Mouse (Mus musculus) limb, embryonic 14.5 days (tissue): ENCODE data around the gene Ccndbp1. TPM values are rescaled to one million over a fixed set of nuclear protein-coding genes. Genes with fewer than 3 reads are reported as not detected.
A peak's percentile ranks its signal among the peaks of the same experiment; 100 is the strongest.

Experiments used
- ATAC-seq: fragments of 200-750 bp; cut with Nextera tagmentation; 2 replicates; pipeline ENCODE4 v1.8.0; 2017; ENCODE audit warnings: low read depth, moderate number of reproducible peaks, moderate TSS enrichment; ENCODE audit not compliant: low FRiP score
- DNase-seq: peaks from one replicate; pipeline ENCODE4 v3.0.0-alpha.2; 2015; ENCODE audit warnings: low spot score
- H3K27ac ChIP-seq: fragments of 300-500 bp; sonication (generic); replicated peaks from 2 replicates; pipeline ENCODE4 v1.5.1; 2014; ENCODE audit warnings: low read depth, mild to moderate bottlenecking, low read length, moderate library complexity, mixed read lengths
- H3K27me3 ChIP-seq: fragments of 300-500 bp; sonication (generic); 2 replicates; pipeline ENCODE4 v1.6.1; 2014; ENCODE audit warnings: low read length, mixed read lengths; ENCODE audit not compliant: control insufficient read depth, insufficient read depth
- H3K36me3 ChIP-seq: fragments of 300-500 bp; sonication (generic); 2 replicates; pipeline ENCODE4 v1.6.1; 2014; ENCODE audit warnings: mild to moderate bottlenecking, low read length, moderate library complexity, mixed read lengths; ENCODE audit not compliant: control insufficient read depth, insufficient read depth
- H3K4me1 ChIP-seq: fragments of 300-500 bp; sonication (generic); 2 replicates; pipeline ENCODE4 v1.6.1; 2014; ENCODE audit warnings: antibody characterized with exemption, low read length, mixed read lengths; ENCODE audit not compliant: control insufficient read depth, insufficient read depth
- H3K4me2 ChIP-seq: fragments of 300-500 bp; sonication (generic); replicated peaks from 2 replicates; pipeline ENCODE4 v1.6.1; 2014; ENCODE audit warnings: low read depth, mild to moderate bottlenecking, low read length, moderate library complexity; ENCODE audit not compliant: severe bottlenecking
- H3K4me3 ChIP-seq: fragments of 300-500 bp; sonication (generic); replicated peaks from 2 replicates; pipeline ENCODE4 v1.5.1; 2014; ENCODE audit warnings: low read length
- H3K9ac ChIP-seq: fragments of 300-500 bp; sonication (generic); 2 replicates; pipeline ENCODE4 v1.6.1; 2014; ENCODE audit warnings: mild to moderate bottlenecking, low read depth, low read length, moderate library complexity; ENCODE audit not compliant: severe bottlenecking
- H3K9me3 ChIP-seq: fragments of 300-500 bp; sonication (generic); 2 replicates; pipeline ENCODE4 v1.6.1; 2016; ENCODE audit warnings: low read length; ENCODE audit not compliant: control insufficient read depth
- POLR2A ChIP-seq: fragments of 200-500 bp; IDR thresholded peaks from 2 replicates; pipeline ENCODE4 v1.8.0; 2012; ENCODE audit warnings: inconsistent platforms, mild to moderate bottlenecking, moderate library complexity, borderline replicate concordance; ENCODE audit not compliant: insufficient read depth, insufficient read length; ENCODE audit errors: extremely low read depth
- WGBS: fragments of 180-500 bp; shearing (Covaris S2); extraction: QIAGEN DNeasy Blood & Tissue Kit; methylation state at CpG from one replicate; pipeline ENCODE4 v1.1.7; 2014; 5-methylcytosine and 5-hydroxymethylcytosine counted together
- polyA plus RNA-seq, 2 experiments: library from polyadenylated mRNA; depleted of rRNA in 1 of 2; stranded (reverse) in 1 of 2; unstranded in 1 of 2; fragments of >200 nt; fragmentation: Nextera tagmentation in 1 of 2; extraction: Ambion mirVana in 1 of 2; gene quantifications; 2 replicates each; pipeline versions ENCODE4 v1.2.1 to v1.2.3; 2012 to 2014

The Ccndbp1 gene
- polyA plus RNA-seq, 2 experiments: 39.9 to 40.7 TPM

- no peak for DNase-seq
- Histone ChIP-seq H3K9me3 (no peaks in the 10 kb centered on the region), H3K27me3 (no peaks in the 10 kb centered on the region; the same call in 1 of the 2 replicates), H3K4me2 (no peak overlapping the region; the same call in 1 of the 2 replicates), H3K36me3 (no peaks in the 10 kb centered on the region), H3K4me3 (no peak overlapping the region), H3K9ac (no peak overlapping the region), H3K4me1 (peaks cover 10% of the 10 kb centered on the region), H3K27ac (no peak overlapping the region)
- WGBS: 25% methylated on average over 5 of the region's 5 CpGs
- TF ChIP-seq POLR2A: no peak
- no peak for ATAC-seq
These were observed 35.2 kb upstream of the Ccndbp1 start for GRCm38 (mm10) chr2:120972964-120973363.

DNA sequence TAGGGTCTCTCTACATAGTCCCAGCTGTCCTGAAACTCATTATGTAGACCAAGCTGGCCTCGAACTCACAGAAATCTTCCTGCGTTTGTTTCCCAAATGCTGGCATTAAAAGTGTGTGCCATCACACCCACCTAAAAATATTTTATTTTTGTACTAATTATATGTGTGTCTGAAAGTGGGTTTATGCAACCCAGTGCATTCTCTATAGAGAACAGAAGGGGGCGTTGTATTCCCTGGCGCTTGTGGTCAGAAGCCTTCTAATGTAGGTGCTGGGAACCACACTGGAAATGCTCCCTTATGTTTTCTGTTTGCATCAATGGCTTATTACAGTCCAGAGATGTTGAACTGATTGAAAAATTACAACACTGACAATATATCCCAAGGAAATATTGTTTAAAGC lies 31.9 kb upstream of the Ccndbp1 start:
- no peak for ATAC-seq
- 0 out of 2 replicates have a peak overlapping the region, but pooled peaks have one; percentile 97 for H3K4me2 ChIP-seq
- H3K4me1 ChIP-seq: no peaks in the 10 kb centered on the region
- H3K36me3 ChIP-seq: no peaks in the 10 kb centered on the region
- no peak overlapping the region for H3K4me3 ChIP-seq
- DNase-seq: no peak
- no peak for TF ChIP-seq POLR2A
- no peaks in the 10 kb centered on the region for H3K9me3 ChIP-seq
- H3K9ac ChIP-seq: no peak overlapping the region
- 53% methylated on average over 4 of the region's 4 CpGs for WGBS
- H3K27ac ChIP-seq: no peak overlapping the region
- H3K27me3 ChIP-seq: no peaks in the 10 kb centered on the region; the same call in 1 of the 2 replicates

GRCm38 (mm10) chr2:120976990-120977925 lies 30.9 kb upstream of the Ccndbp1 start, which contains the start of gene Tmem62:
Gene Tmem62, plus strand, starts transcription at chr2:120977017.
- DNase-seq: peak; percentile 7

GRCm38 (mm10) chr2:120977926-120978692 lies 30.1 kb upstream of the Ccndbp1 start:
- TF ChIP-seq POLR2A: no peak

More at GRCm38 (mm10) chr2:120976990-120977925, 30.9 kb upstream of the Ccndbp1 start, which contains the start of gene Tmem62:
- peak within 1 kb of the TSS; percentile 77 for H3K9ac ChIP-seq
- ATAC-seq: peak; percentile 71
- no peaks in the 10 kb centered on the region for H3K9me3 ChIP-seq
- H3K27ac ChIP-seq: 0 out of 2 replicates have a peak within 1 kb of the TSS, but pooled peaks have one; percentile 38
- TF ChIP-seq POLR2A: no peak
- H3K4me1 ChIP-seq: no peaks in the 10 kb centered on the region
- 2% methylated on average over 33 of the region's 71 CpGs for WGBS
- H3K4me3 ChIP-seq: peak within 1 kb of the TSS; percentile 71
- H3K36me3 ChIP-seq: no peaks in the 10 kb centered on the region
- H3K27me3 ChIP-seq: no peaks in the 10 kb centered on the region; the same call in 1 of the 2 replicates
- H3K4me2 ChIP-seq: peak within 1 kb of the TSS; percentile 97

DNA sequence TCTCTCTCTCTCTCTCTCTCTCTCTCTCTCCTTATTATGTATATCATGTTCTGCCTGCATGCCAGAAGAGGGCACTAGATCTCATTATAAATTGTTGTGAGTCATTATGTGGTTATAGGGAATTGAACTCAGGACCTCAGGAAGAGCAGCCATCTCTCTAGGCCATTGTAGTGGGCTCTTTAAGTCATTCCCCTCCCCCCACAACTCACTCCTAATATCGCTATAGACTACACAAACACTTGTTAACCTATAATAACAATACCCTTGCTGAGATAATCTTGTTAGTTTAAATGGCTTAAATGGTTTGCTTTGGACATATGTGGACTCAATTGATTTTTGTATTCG lies 29.5 kb upstream of the Ccndbp1 start:
- no peak overlapping the region for H3K9ac ChIP-seq
- no peak for TF ChIP-seq POLR2A
- no peaks in the 10 kb centered on the region for H3K9me3 ChIP-seq
- no peaks in the 10 kb centered on the region for H3K4me1 ChIP-seq
- no peaks in the 10 kb centered on the region; the same call in 1 of the 2 replicates for H3K27me3 ChIP-seq
- no peak overlapping the region for H3K27ac ChIP-seq
- 55% methylated on average over 2 of the region's 2 CpGs for WGBS
- no peaks in the 10 kb centered on the region for H3K36me3 ChIP-seq
- DNase-seq (no peak), ATAC-seq (no peak)
- H3K4me3 ChIP-seq: no peak overlapping the region
- H3K4me2 ChIP-seq: no peak overlapping the region

More at GRCm38 (mm10) chr2:120977926-120978692, 30.1 kb upstream of the Ccndbp1 start:
- Histone ChIP-seq H3K27me3 (no peaks in the 10 kb centered on the region; the same call in 1 of the 2 replicates), H3K36me3 (no peaks in the 10 kb centered on the region), H3K9ac (no peak overlapping the region; the same call in 1 of the 2 replicates), H3K27ac (no peak overlapping the region), H3K4me1 (no peaks in the 10 kb centered on the region), H3K9me3 (no peaks in the 10 kb centered on the region), H3K4me3 (peak overlapping the region; percentile 71), H3K4me2 (peak overlapping the region; percentile 97)
- 78% methylated on average over 8 of the region's 8 CpGs for WGBS
- DNase-seq (no peak), ATAC-seq (no peak)
